Mouse (Mus musculus) activated CD4-positive, CD25-positive, alpha-beta regulatory T cell (primary cell): ENCODE results near the gene Phf24. TPM values are rescaled to one million over a fixed set of nuclear protein-coding genes. Genes with fewer than 3 reads are reported as not detected.

Source experiments
- polyA plus RNA-seq, 2 experiments: library from polyadenylated mRNA; unstranded; fragments of 100-300 nt; shearing (Covaris generic); gene quantifications; one replicate each; pipeline ENCODE4 v1.2.1; 2017

Gene Phf24
- polyA plus RNA-seq: under 1 TPM; 0.10 to 0.36 TPM

DNA sequence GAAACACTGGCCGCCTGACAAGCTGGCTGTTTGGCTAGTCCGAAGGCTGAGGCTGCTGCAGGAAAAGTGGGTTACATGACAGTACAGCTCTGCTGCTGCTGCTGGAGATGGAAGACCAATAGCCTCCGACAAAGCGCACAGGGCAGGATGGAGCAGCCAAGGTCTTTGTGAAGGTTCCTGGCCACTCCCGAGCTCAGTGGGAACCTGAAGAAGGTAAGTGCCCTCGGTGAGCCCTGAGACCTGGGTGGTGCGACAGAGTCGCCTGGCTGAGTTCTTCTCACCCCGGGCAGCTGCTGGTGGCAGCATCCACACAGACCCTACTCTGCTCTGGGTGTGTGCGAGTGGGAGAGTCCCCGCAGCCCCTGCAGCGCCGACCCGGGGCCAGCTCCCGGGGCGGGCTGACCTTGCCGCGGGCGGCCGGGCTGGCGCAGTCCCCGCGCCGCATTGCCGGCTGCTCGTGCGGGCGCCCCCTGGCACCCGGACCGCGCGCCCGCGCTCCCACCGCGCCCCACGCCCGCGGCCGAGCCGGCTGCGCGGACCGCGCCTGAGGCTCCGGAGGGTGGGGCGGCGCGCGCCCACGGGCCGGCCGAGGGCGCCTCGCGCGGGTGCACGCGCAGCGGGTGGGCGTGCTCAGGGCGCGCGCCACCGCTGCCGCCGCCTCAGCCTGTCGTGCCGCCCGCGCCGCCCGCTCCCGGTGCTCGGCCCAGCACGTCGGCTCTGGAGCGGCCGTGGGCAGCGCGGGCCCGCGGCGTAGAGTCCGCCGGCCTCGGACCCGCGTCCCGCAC, at the start of gene Phf24:
Phf24 (plus strand) TSS at position 44 of the 785 bp plus-strand sequence.

DNA sequence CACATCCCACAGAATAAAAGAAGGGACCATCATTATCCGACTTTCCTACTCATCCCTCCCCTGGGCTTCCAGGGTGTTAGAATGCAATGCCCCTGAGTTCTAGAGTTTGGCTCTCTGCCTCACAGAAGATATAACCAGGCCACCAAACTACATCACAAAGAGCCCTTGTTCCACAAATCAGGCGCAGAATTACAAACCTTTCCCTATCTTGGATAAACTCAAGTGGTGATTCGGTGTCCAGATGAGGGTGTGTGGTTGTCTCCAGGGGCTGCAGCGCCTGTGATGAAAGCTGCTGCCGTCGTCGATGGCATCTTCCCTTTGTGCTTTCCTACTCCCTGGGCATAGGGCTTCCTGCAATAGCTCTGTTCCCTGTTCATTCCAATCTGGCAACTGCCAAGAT, 42.3 kb upstream of the Phf24 start, which contains the start of gene Fam205c:
Fam205c (minus strand) TSS at position 101 of the 400 bp plus-strand sequence.

GRCm38 (mm10) chr4:42949676-42950051, 33.2 kb downstream of the Phf24 start, which contains the start of gene Dnajb5:
TSS of gene Dnajb5 (plus strand) at chr4:42949814.

DNA sequence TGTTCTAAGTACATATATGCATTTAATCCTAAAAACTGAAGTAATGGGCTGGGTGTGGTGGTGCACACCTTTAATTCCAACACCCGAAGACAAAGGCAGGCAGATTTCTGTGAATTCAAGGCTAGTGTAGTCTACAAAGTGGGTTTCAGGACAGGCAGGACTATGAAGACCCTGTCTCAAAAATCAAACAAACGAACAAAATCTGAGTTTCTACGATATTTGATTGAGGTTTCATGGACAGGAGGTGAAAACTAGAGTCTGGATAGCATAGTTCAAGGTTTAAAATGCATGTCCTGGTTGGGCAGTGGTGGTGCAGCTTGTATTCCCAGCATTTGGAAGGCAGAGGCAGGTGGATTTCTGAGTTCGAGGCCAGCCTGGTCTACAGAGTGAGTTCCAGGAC, 52.8 kb downstream of the Phf24 start, which contains the start of gene 1700022I11Rik:
1700022I11Rik (plus strand) TSS at position 301 of the 400 bp plus-strand sequence.

Other genes starting within 250 kb of the Phf24 start
- gene 4930578G10Rik, start 181.1 kb upstream of the Phf24 start, polyA plus RNA-seq: under 1 TPM in 1 of 2 experiments, not detected in 1; 0.32 TPM
- gene Ccl19, start 160.1 kb upstream of the Phf24 start, polyA plus RNA-seq: under 1 TPM in 1 of 2 experiments, not detected in 1; 0.31 TPM
- gene Ccl21a, start 142.7 kb upstream of the Phf24 start, polyA plus RNA-seq: not detected
- not detected for gene Fam205a1, start 62.8 kb upstream of the Phf24 start, polyA plus RNA-seq
- under 1 TPM; 0.10 to 0.12 TPM for gene Gm12394, start 59.9 kb upstream of the Phf24 start, polyA plus RNA-seq
- gene Fam205c, start 42.4 kb upstream of the Phf24 start, polyA plus RNA-seq: under 1 TPM in 1 of 2 experiments, not detected in 1; 0.36 TPM
- gene Dnajb5, start 33.2 kb downstream of the Phf24 start, polyA plus RNA-seq: 10 to 100 TPM; 11.1 to 13.6 TPM
- gene 1700022I11Rik, start 52.9 kb downstream of the Phf24 start, polyA plus RNA-seq: under 1 TPM in 1 of 2 experiments, not detected in 1; 0.42 TPM
- gene Vcp, start 83.8 kb downstream of the Phf24 start, polyA plus RNA-seq: 100 to 1,000 TPM; 311 to 420 TPM
- gene Fancg, start 93.8 kb downstream of the Phf24 start, polyA plus RNA-seq: 10 to 100 TPM; 22.2 to 26.7 TPM
- 10 to 100 TPM; 27.7 to 33.8 TPM for gene Pigo, start 109.2 kb downstream of the Phf24 start, polyA plus RNA-seq
- gene Stoml2, start 115.0 kb downstream of the Phf24 start, polyA plus RNA-seq: 100 to 1,000 TPM; 140 to 169 TPM
- gene Fam214b, start 129.6 kb downstream of the Phf24 start, polyA plus RNA-seq: 10 to 100 TPM in 1 of 2 experiments, 1 to 10 TPM in 1; 6.0 to 10.6 TPM
- gene Unc13b, start 142.3 kb downstream of the Phf24 start, polyA plus RNA-seq: under 1 TPM in 1 of 2 experiments, not detected in 1; 0.28 TPM